Mouse (Mus musculus) thymus, adult 2 months (tissue): ENCODE measurements around the gene Tdrd6.

Experiments
- CTCF ChIP-seq: fragments of 200-500 bp; IDR thresholded peaks from 2 replicates; pipeline ENCODE4 v1.5.1; 2012; ENCODE audit warnings: mild to moderate bottlenecking, control low read depth, low read length, moderate library complexity, borderline replicate concordance; ENCODE audit not compliant: control insufficient read depth, poor library complexity, insufficient read depth; ENCODE audit errors: extremely low read depth
- POLR2A ChIP-seq: fragments of 200-500 bp; IDR thresholded peaks from 2 replicates; pipeline ENCODE4 v1.6.1; 2012; ENCODE audit warnings: mild to moderate bottlenecking, low read length, control low read depth, moderate library complexity; ENCODE audit not compliant: control insufficient read depth, poor library complexity, insufficient read depth; ENCODE audit errors: extremely low read depth

GRCm38 (mm10) chr17:43640825-43641224 is 10.7 kb upstream of the Tdrd6 start:
- TF ChIP-seq CTCF, result no peak
- no peak for TF ChIP-seq POLR2A
